Mouse (Mus musculus): ENCODE data around the gene Pmpcb.
A peak's percentile ranks its signal among the peaks of the same experiment; 100 is the strongest.

Gene Pmpcb

GRCm38 (mm10) chr5:21732177-21732911, 4.6 kb upstream of the Pmpcb start:
- no peak for DNase-seq (ENCODE audit: low spot score in 2 of 2)

- DNase-seq (ENCODE audit: low spot score in 2 of 2): peak; percentile 64 to 76
Measured at GRCm38 (mm10) chr5:21732930-21733329, 4.0 kb upstream of the Pmpcb start.

- DNase-seq (ENCODE audit: low spot score in 2 of 2): no peak
Measured at GRCm38 (mm10) chr5:21735100-21735499, 1.8 kb upstream of the Pmpcb start.

- DNase-seq (ENCODE audit: low spot score in 2 of 2): peak in 1 of 2 experiments; percentile 58
Measured at GRCm38 (mm10) chr5:21735584-21735983, 1.4 kb upstream of the Pmpcb start.

GRCm38 (mm10) chr5:21736046-21736445, 895 bp upstream of the Pmpcb start:
- DNase-seq (ENCODE audit: low spot score in 2 of 2): no peak

GRCm38 (mm10) chr5:21737620-21738019, 679 bp downstream of the Pmpcb start:
- no peak for DNase-seq (ENCODE audit: low spot score in 2 of 2)

GRCm38 (mm10) chr5:21739120-21739519, 2.2 kb downstream of the Pmpcb start:
- no peak for DNase-seq (ENCODE audit: low spot score in 2 of 2)

- no peak for DNase-seq (ENCODE audit: low spot score in 2 of 2)
Measured at GRCm38 (mm10) chr5:21739881-21740280, 2.9 kb downstream of the Pmpcb start.

GRCm38 (mm10) chr5:21743606-21744005, 6.7 kb downstream of the Pmpcb start:
- DNase-seq (ENCODE audit: low spot score in 2 of 2): no peak

- DNase-seq (ENCODE audit: low spot score in 2 of 2): no peak
Measured at GRCm38 (mm10) chr5:21744651-21745050, 7.7 kb downstream of the Pmpcb start.

- no peak for DNase-seq (ENCODE audit: low spot score in 2 of 2)
Measured at GRCm38 (mm10) chr5:21745966-21746365, 9.0 kb downstream of the Pmpcb start.

- no peak for DNase-seq (ENCODE audit: low spot score in 2 of 2)
Measured at GRCm38 (mm10) chr5:21768506-21768905, 31.6 kb downstream of the Pmpcb start.

- no peak for DNase-seq (ENCODE audit: low spot score in 2 of 2)
Measured at GRCm38 (mm10) chr5:21769841-21770240, 32.9 kb downstream of the Pmpcb start.

- DNase-seq (ENCODE audit: low spot score in 2 of 2): no peak
Measured at GRCm38 (mm10) chr5:21776491-21776890, 39.5 kb downstream of the Pmpcb start.

- DNase-seq (ENCODE audit: low spot score in 2 of 2): no peak
Measured at GRCm38 (mm10) chr5:21784161-21785052, 47.5 kb downstream of the Pmpcb start.

- peak; percentile 84 to 89 for DNase-seq (ENCODE audit: low spot score in 2 of 2)
Measured at GRCm38 (mm10) chr5:21785053-21785452, 48.1 kb downstream of the Pmpcb start, which contains the start of the genes Dnajc2 and Psmc2. TSS of gene Dnajc2 (minus strand) at chr5:21785251. TSS of gene Psmc2 (plus strand) at chr5:21785283.

GRCm38 (mm10) chr5:21785776-21786175, 48.8 kb downstream of the Pmpcb start:
- no peak for DNase-seq (ENCODE audit: low spot score in 2 of 2)

- peak; percentile 85 to 90 for DNase-seq (ENCODE audit: low spot score in 2 of 2)
Measured at GRCm38 (mm10) chr5:21786258-21787185, 49.6 kb downstream of the Pmpcb start.

GRCm38 (mm10) chr5:21787186-21788105, 50.5 kb downstream of the Pmpcb start:
- DNase-seq (ENCODE audit: low spot score in 2 of 2): no peak

- DNase-seq (ENCODE audit: low spot score in 2 of 2): no peak
Measured at GRCm38 (mm10) chr5:21789061-21789460, 52.1 kb downstream of the Pmpcb start.
